Mouse (Mus musculus) layer of hippocampus, postnatal 25 days (tissue): ENCODE data around the gene Dusp9. TPM values are rescaled to one million over a fixed set of nuclear protein-coding genes. Genes with fewer than 3 reads are reported as not detected.

ENCODE experiments used
- DNase-seq, 2 experiments: peaks; one replicate each; pipeline ENCODE4 v3.0.0; 2022; ENCODE audit warnings: mixed read lengths in 2 of 2, low spot score in 1 of 2; ENCODE audit errors: extremely low spot score in 1 of 2
- total RNA-seq, 2 experiments: library from RNA; stranded (reverse); gene quantifications; 2 replicates each; pipeline ENCODE4 v1.2.3; 2021

Gene Dusp9
- total RNA-seq, 2 experiments from 2014 or later, result 0.47 to 0.54 TPM

GRCm38 (mm10) chrX:73660284-73660665 lies 21.1 kb downstream of the Dusp9 start:
- no peak for DNase-seq

- no peak for DNase-seq
Observed at GRCm38 (mm10) chrX:73663143-73663542, 23.9 kb downstream of the Dusp9 start.

GRCm38 (mm10) chrX:73672031-73672431 lies 32.8 kb downstream of the Dusp9 start:
- no peak for DNase-seq

GRCm38 (mm10) chrX:73672879-73673618 lies 33.8 kb downstream of the Dusp9 start, which contains the start of gene Slc6a8:
Gene Slc6a8, plus strand, starts transcription at chrX:73673150.
- DNase-seq, result peak; percentile 31 to 66

GRCm38 (mm10) chrX:73673619-73673967 lies 34.4 kb downstream of the Dusp9 start:
- DNase-seq, result no peak

GRCm38 (mm10) chrX:73673968-73674661 lies 34.9 kb downstream of the Dusp9 start:
- no peak for DNase-seq

GRCm38 (mm10) chrX:73675231-73675630 lies 36.0 kb downstream of the Dusp9 start:
- DNase-seq, result no peak

GRCm38 (mm10) chrX:73676668-73677067 lies 37.4 kb downstream of the Dusp9 start:
- DNase-seq, result no peak

GRCm38 (mm10) chrX:73684156-73684555 lies 44.9 kb downstream of the Dusp9 start:
- DNase-seq, result no peak

GRCm38 (mm10) chrX:73684978-73685377 lies 45.8 kb downstream of the Dusp9 start:
- DNase-seq, result no peak

GRCm38 (mm10) chrX:73685629-73686028 lies 46.4 kb downstream of the Dusp9 start:
- DNase-seq, result no peak

GRCm38 (mm10) chrX:73690917-73691629 lies 51.9 kb downstream of the Dusp9 start:
- DNase-seq, result peak in 1 of 2 experiments; percentile 60

Other genes with a start within 250 kb of the Dusp9 start
- gene Gm18336, start 240.7 kb upstream of the Dusp9 start, total RNA-seq, result under 1 TPM in 1 of 2 experiments, not detected in 1; 0.16 TPM
- gene Zfp92, start 228.3 kb upstream of the Dusp9 start, total RNA-seq, result 1 to 10 TPM; 1.6 to 3.1 TPM
- gene Trex2, start 204.1 kb upstream of the Dusp9 start, total RNA-seq, result not detected
- 1 to 10 TPM; 6.9 to 7.5 TPM for gene Haus7, start 180.4 kb upstream of the Dusp9 start, total RNA-seq
- gene Bgn, start 155.8 kb upstream of the Dusp9 start, total RNA-seq, result 10 to 100 TPM; 16.7 to 17.4 TPM
- gene Atp2b3, start 136.3 kb upstream of the Dusp9 start, total RNA-seq, result 100 to 1,000 TPM; 145 to 149 TPM
- 100 to 1,000 TPM; 115 to 135 TPM for gene Pnck, start 20.7 kb downstream of the Dusp9 start, total RNA-seq
- 100 to 1,000 TPM in 1 of 2 experiments, 10 to 100 TPM in 1; 88.3 to 110 TPM for gene Slc6a8, start 33.7 kb downstream of the Dusp9 start, total RNA-seq
- gene Bcap31, start 76.8 kb downstream of the Dusp9 start, total RNA-seq, result 10 to 100 TPM; 78.9 to 83.0 TPM
- gene Abcd1, start 77.2 kb downstream of the Dusp9 start, total RNA-seq, result 10 to 100 TPM; 11.3 to 13.9 TPM
- 10 to 100 TPM; 15.8 to 18.2 TPM for gene Plxnb3, start 117.7 kb downstream of the Dusp9 start, total RNA-seq
- gene Srpk3, start 135.0 kb downstream of the Dusp9 start, total RNA-seq, result 1 to 10 TPM; 4.3 to 8.7 TPM
- gene Idh3g, start 147.5 kb downstream of the Dusp9 start, total RNA-seq, result 100 to 1,000 TPM; 189 to 199 TPM
- gene Ssr4, start 147.6 kb downstream of the Dusp9 start, total RNA-seq, result 10 to 100 TPM; 88.1 to 97.2 TPM
- gene Pdzd4, start 185.6 kb downstream of the Dusp9 start, total RNA-seq, result 100 to 1,000 TPM; 101 to 102 TPM